Mouse (Mus musculus) heart, adult 2 months (tissue): Measurements from ENCODE around the gene Col4a3bp. TPM values are rescaled to one million over a fixed set of nuclear protein-coding genes. Genes with fewer than 3 reads are reported as not detected.

Source experiments
- DNase-seq, 2 experiments: peaks; one replicate each; pipeline ENCODE4 v3.0.0; 2021
- H3K27ac ChIP-seq: fragments of 200-600 bp; 2 replicates; pipeline ENCODE4 v1.8.1; 2022
- H3K27me3 ChIP-seq: fragments of 200-500 bp; 2 replicates; pipeline ENCODE4 v1.6.1; 2012; ENCODE audit warnings: mild to moderate bottlenecking, low read length, inconsistent platforms, mixed read lengths; ENCODE audit not compliant: control insufficient read depth, insufficient read depth
- H3K36me3 ChIP-seq: fragments of 200-500 bp; 2 replicates; pipeline ENCODE4 v1.6.1; 2012; ENCODE audit warnings: low read length, inconsistent platforms; ENCODE audit not compliant: control insufficient read depth, insufficient read depth
- H3K4me1 ChIP-seq: fragments of 200-500 bp; 2 replicates; pipeline ENCODE4 v1.6.1; 2011; ENCODE audit warnings: low read length; ENCODE audit not compliant: control insufficient read depth, insufficient read depth
- H3K4me3 ChIP-seq: fragments of 200-600 bp; 2 replicates; pipeline ENCODE4 v1.8.1; 2022
- H3K79me2 ChIP-seq: fragments of 200-500 bp; replicated peaks from 2 replicates; pipeline ENCODE4 v1.6.1; 2012; ENCODE audit warnings: mild to moderate bottlenecking, inconsistent platforms, low read length, moderate library complexity, mixed read lengths; ENCODE audit not compliant: control insufficient read depth, insufficient read depth
- H3K9ac ChIP-seq: fragments of 200-500 bp; 2 replicates; pipeline ENCODE4 v1.6.1; 2012; ENCODE audit warnings: low read depth, mild to moderate bottlenecking, control low read depth, inconsistent platforms, low read length, mixed read lengths
- CTCF ChIP-seq: fragments of 200-600 bp; IDR thresholded peaks from 2 replicates; pipeline ENCODE4 v1.8.1; 2022; ENCODE audit warnings: antibody characterized with exemption, mild to moderate bottlenecking, moderate library complexity
- EP300 ChIP-seq: fragments of 200-500 bp; IDR thresholded peaks from 2 replicates; pipeline ENCODE4 v1.6.1; 2011; ENCODE audit warnings: low read depth, low read length, control low read depth; ENCODE audit not compliant: insufficient read depth
- POLR2A ChIP-seq: fragments of 200-500 bp; IDR thresholded peaks from 2 replicates; pipeline ENCODE4 v1.6.1; 2011; ENCODE audit warnings: mild to moderate bottlenecking, low read depth, low read length, control low read depth; ENCODE audit not compliant: insufficient read depth
- WGBS: fragments of 180-500 bp; shearing (Covaris S2); methylation state at CpG from one replicate; pipeline ENCODE4 v1.1.7; 2018; 5-methylcytosine and 5-hydroxymethylcytosine counted together
- intact Hi-C: fragments of 180-260 bp; cut with DNase I; formaldehyde crosslinking; loops from one replicate; pipeline ENCODE4 v1.15.1; 2025
- polyA plus RNA-seq: library from polyadenylated mRNA; depleted of rRNA; stranded (reverse); fragments of >200 nt; gene quantifications from 2 replicates; pipeline ENCODE4 v1.2.3, GENCODE M21; 2012
- total RNA-seq, 2 experiments: library from RNA; stranded (reverse); gene quantifications; 2 replicates each; pipeline ENCODE4 v1.2.3; 2021

Col4a3bp gene
- total and polyA plus RNA-seq, 3 experiments: 7.1 to 39.8 (median 33.3) TPM

GRCm38 (mm10) chr13:96570313-96571015 lies 28.0 kb downstream of the Col4a3bp start:
- TF ChIP-seq CTCF: no peak
- TF ChIP-seq POLR2A: no peak
- TF ChIP-seq EP300: no peak
- DNase-seq: no peak
- intact Hi-C loops: no loop called here

GRCm38 (mm10) chr13:96571016-96571361 lies 28.6 kb downstream of the Col4a3bp start:
- peaks cover 5% of the 10 kb centered on the region for H3K36me3 ChIP-seq
- TF ChIP-seq CTCF (no peak), EP300 (no peak), POLR2A (no peak)
- no peak overlapping the region for H3K27ac ChIP-seq
- H3K4me1 ChIP-seq: peaks cover 1% of the 10 kb centered on the region; the same call in 1 of the 2 replicates
- WGBS: 90% methylated on average over 6 of the region's 6 CpGs
- peaks cover 1% of the 10 kb centered on the region for H3K79me2 ChIP-seq
- H3K4me3 ChIP-seq: no peak overlapping the region
- no peak for DNase-seq
- no peaks in the 10 kb centered on the region for H3K27me3 ChIP-seq
- intact Hi-C loops: no loop called here
- H3K9ac ChIP-seq: no peak overlapping the region

More at GRCm38 (mm10) chr13:96570313-96571015, 28.0 kb downstream of the Col4a3bp start:
- Histone ChIP-seq H3K27me3 (no peaks in the 10 kb centered on the region), H3K9ac (no peak overlapping the region), H3K27ac (no peak overlapping the region), H3K4me3 (no peak overlapping the region), H3K4me1 (peaks cover 1% of the 10 kb centered on the region; the same call in 1 of the 2 replicates), H3K79me2 (peaks cover 2% of the 10 kb centered on the region), H3K36me3 (peaks cover 5% of the 10 kb centered on the region)
- 84% methylated on average over 10 of the region's 10 CpGs for WGBS

- H3K36me3 ChIP-seq: peaks cover 3% of the 10 kb centered on the region
- DNase-seq: no peak
- no peaks in the 10 kb centered on the region for H3K79me2 ChIP-seq
- no peak overlapping the region for H3K9ac ChIP-seq
- TF ChIP-seq EP300 (no peak), POLR2A (no peak), CTCF (no peak)
- no peak overlapping the region for H3K27ac ChIP-seq
- no peak overlapping the region for H3K4me3 ChIP-seq
- WGBS: 78% methylated on average over 2 of the region's 2 CpGs
- H3K27me3 ChIP-seq: no peaks in the 10 kb centered on the region
- intact Hi-C loops: no loop called here
- no peaks in the 10 kb centered on the region; the same call in none of the 2 replicates for H3K4me1 ChIP-seq
Observed at GRCm38 (mm10) chr13:96574170-96574569, 31.8 kb downstream of the Col4a3bp start.

GRCm38 (mm10) chr13:96579104-96579503 lies 36.7 kb downstream of the Col4a3bp start:
- intact Hi-C loops: no loop called here

GRCm38 (mm10) chr13:96579979-96580378 lies 37.6 kb downstream of the Col4a3bp start:
- Histone ChIP-seq H3K4me3 (no peak overlapping the region), H3K27me3 (no peaks in the 10 kb centered on the region), H3K79me2 (no peaks in the 10 kb centered on the region), H3K36me3 (peaks cover 5% of the 10 kb centered on the region; the same call in 1 of the 2 replicates), H3K4me1 (peaks cover 7% of the 10 kb centered on the region), H3K27ac (no peak overlapping the region), H3K9ac (no peak overlapping the region)
- TF ChIP-seq POLR2A: no peak
- TF ChIP-seq EP300: no peak
- no peak for TF ChIP-seq CTCF
- DNase-seq: no peak
- intact Hi-C loops: no loop called here
- 24% methylated on average over 1 of the region's 1 CpGs for WGBS

More at GRCm38 (mm10) chr13:96579104-96579503, 36.7 kb downstream of the Col4a3bp start:
- H3K27ac ChIP-seq: no peak overlapping the region
- H3K4me1 ChIP-seq: peaks cover 7% of the 10 kb centered on the region
- TF ChIP-seq EP300 (no peak), CTCF (no peak), POLR2A (no peak)
- 71% methylated on average over 2 of the region's 2 CpGs for WGBS
- peaks cover 7% of the 10 kb centered on the region for H3K36me3 ChIP-seq
- no peaks in the 10 kb centered on the region for H3K27me3 ChIP-seq
- no peaks in the 10 kb centered on the region for H3K79me2 ChIP-seq
- no peak for DNase-seq
- H3K4me3 ChIP-seq: no peak overlapping the region
- no peak overlapping the region for H3K9ac ChIP-seq

- no peaks in the 10 kb centered on the region for H3K27me3 ChIP-seq
- no peak overlapping the region for H3K27ac ChIP-seq
- H3K36me3 ChIP-seq: peaks cover 8% of the 10 kb centered on the region; the same call in 1 of the 2 replicates
- no peak overlapping the region for H3K4me3 ChIP-seq
- peaks cover 4% of the 10 kb centered on the region for H3K79me2 ChIP-seq
- H3K9ac ChIP-seq: no peak overlapping the region
- DNase-seq: no peak
- WGBS: 91% methylated on average over 2 of the region's 2 CpGs
- TF ChIP-seq CTCF (no peak), POLR2A (no peak), EP300 (no peak)
- peaks cover 10% of the 10 kb centered on the region for H3K4me1 ChIP-seq
- intact Hi-C loops: no loop called here
Observed at GRCm38 (mm10) chr13:96584201-96584600, 41.8 kb downstream of the Col4a3bp start.
